Mouse (Mus musculus) stomach, postnatal 0 days (tissue): ENCODE measurements at regions not wholly inside any gene's neighbourhood (a gene's known extent, or its start where the extent isn't known, plus 50 kb on each side); places are given as distances from the start of the nearest gene placed in this dataset.
"Not testable (repeated sequence)": the region's sequence is repeated elsewhere in the genome, so short reads cannot be mapped to it uniquely, and the experiment has no call there.

ENCODE experiments used
- ATAC-seq: fragments of 200-750 bp; cut with Nextera tagmentation; 2 replicates; pipeline ENCODE4 v1.8.0; 2017; ENCODE audit not compliant: low FRiP score, low TSS enrichment
- DNase-seq: peaks from one replicate; pipeline ENCODE4 v3.0.0-alpha.2; 2016; ENCODE audit warnings: low spot score
- H3K27ac ChIP-seq: fragments of 300-500 bp; sonication (generic); replicated peaks from 2 replicates; pipeline ENCODE4 v1.5.1; 2014; ENCODE audit warnings: mild to moderate bottlenecking, control low read depth
- H3K27me3 ChIP-seq: fragments of 300-500 bp; sonication (generic); 2 replicates; pipeline ENCODE4 v1.6.1; 2014; ENCODE audit warnings: low read length; ENCODE audit not compliant: control insufficient read depth, insufficient read depth
- H3K36me3 ChIP-seq: fragments of 300-500 bp; sonication (generic); 2 replicates; pipeline ENCODE4 v1.6.1; 2014; ENCODE audit warnings: low read length, mixed read lengths; ENCODE audit not compliant: control insufficient read depth, insufficient read depth
- H3K4me1 ChIP-seq: fragments of 300-500 bp; sonication (generic); replicated peaks from 2 replicates; pipeline ENCODE4 v1.6.1; 2014; ENCODE audit warnings: antibody characterized with exemption; ENCODE audit not compliant: control insufficient read depth, insufficient read depth
- H3K4me2 ChIP-seq: fragments of 300-500 bp; sonication (generic); replicated peaks from 2 replicates; pipeline ENCODE4 v1.6.1; 2014; ENCODE audit warnings: low read depth, mild to moderate bottlenecking, control low read depth, moderate library complexity
- H3K4me3 ChIP-seq: fragments of 300-500 bp; sonication (generic); 2 replicates; pipeline ENCODE4 v1.5.1; 2014; ENCODE audit warnings: low read depth, low read length, control low read depth
- H3K9ac ChIP-seq: fragments of 300-500 bp; sonication (generic); 2 replicates; pipeline ENCODE4 v1.6.1; 2014; ENCODE audit warnings: mild to moderate bottlenecking, low read length, control low read depth, mixed read lengths
- H3K9me3 ChIP-seq: fragments of 300-500 bp; sonication (generic); 2 replicates; pipeline ENCODE4 v1.6.1; 2016; ENCODE audit warnings: low read length; ENCODE audit not compliant: control insufficient read depth
- CTCF ChIP-seq: IDR thresholded peaks from 2 replicates; pipeline ENCODE4 v1.5.1; 2016; ENCODE audit warnings: antibody characterized with exemption, low read depth, mild to moderate bottlenecking, moderate library complexity
- EP300 ChIP-seq: optimal IDR thresholded peaks from 2 replicates; pipeline ENCODE3; 2016; ENCODE audit warnings: antibody characterized with exemption
- WGBS: fragments of 180-500 bp; shearing (Covaris S2); extraction: QIAGEN DNeasy Blood & Tissue Kit; methylation state at CpG from one replicate; pipeline ENCODE4 v1.1.7; 2014; 5-methylcytosine and 5-hydroxymethylcytosine counted together

GRCm38 (mm10) chr3:31796621-31797020 is 105.7 kb upstream of the Kcnmb2 start:
- Histone ChIP-seq H3K9ac (no peak overlapping the region), H3K9me3 (no peaks in the 10 kb centered on the region), H3K36me3 (no peaks in the 10 kb centered on the region), H3K27me3 (no peaks in the 10 kb centered on the region), H3K4me2 (no peak overlapping the region), H3K4me3 (no peak overlapping the region), H3K4me1 (no peaks in the 10 kb centered on the region), H3K27ac (no peak overlapping the region)
- DNase-seq (no peak), ATAC-seq (no peak)
- TF ChIP-seq EP300 (no peak), CTCF (no peak)
- whole genome bisulfite sequencing: 78% methylated on average over 2 of the region's 2 CpGs

- Histone ChIP-seq H3K4me1 (no peaks in the 10 kb centered on the region), H3K36me3 (no peaks in the 10 kb centered on the region), H3K4me3 (no peak overlapping the region), H3K9ac (no peak overlapping the region), H3K27ac (no peak overlapping the region), H3K27me3 (no peaks in the 10 kb centered on the region), H3K4me2 (no peak overlapping the region), H3K9me3 (no peaks in the 10 kb centered on the region)
- TF ChIP-seq CTCF (no peak), EP300 (no peak)
- 92% methylated on average over 4 of the region's 4 CpGs for WGBS
- DNase-seq: no peak
- no peak for ATAC-seq
Observed at GRCm38 (mm10) chr3:31799192-31799591, 103.1 kb upstream of the Kcnmb2 start.

GRCm38 (mm10) chr3:31804038-31804437 is 98.3 kb upstream of the Kcnmb2 start:
- H3K27me3 ChIP-seq: no peaks in the 10 kb centered on the region
- WGBS: 35% methylated on average over 5 of the region's 5 CpGs
- DNase-seq (no peak), ATAC-seq (no peak)
- TF ChIP-seq EP300 (no peak), CTCF (no peak)
- no peak overlapping the region for H3K9ac ChIP-seq
- H3K36me3 ChIP-seq: no peaks in the 10 kb centered on the region
- H3K9me3 ChIP-seq: no peaks in the 10 kb centered on the region
- H3K4me1 ChIP-seq: no peaks in the 10 kb centered on the region
- H3K27ac ChIP-seq: no peak overlapping the region
- no peak overlapping the region for H3K4me3 ChIP-seq
- H3K4me2 ChIP-seq: no peak overlapping the region

- no peak overlapping the region for H3K4me3 ChIP-seq
- no peak for TF ChIP-seq CTCF
- TF ChIP-seq EP300: no peak
- no peak overlapping the region for H3K27ac ChIP-seq
- no peaks in the 10 kb centered on the region for H3K36me3 ChIP-seq
- WGBS: 46% methylated on average over 2 of the region's 2 CpGs
- no peaks in the 10 kb centered on the region for H3K27me3 ChIP-seq
- no peak for DNase-seq
- H3K9ac ChIP-seq: no peak overlapping the region
- no peaks in the 10 kb centered on the region for H3K4me1 ChIP-seq
- H3K4me2 ChIP-seq: no peak overlapping the region
- no peaks in the 10 kb centered on the region for H3K9me3 ChIP-seq
- ATAC-seq: no peak
Observed at GRCm38 (mm10) chr3:31807741-31808140, 94.6 kb upstream of the Kcnmb2 start.

- WGBS: 95% methylated on average over 13 of the region's 13 CpGs
- H3K27me3 ChIP-seq, H3K4me1 ChIP-seq, H3K9ac ChIP-seq, H3K36me3 ChIP-seq, H3K4me2 ChIP-seq, H3K4me3 ChIP-seq, H3K9me3 ChIP-seq, H3K27ac ChIP-seq, DNase-seq, ATAC-seq: not testable (repeated sequence)
Observed at GRCm38 (mm10) chr3:31809131-31809530, 93.2 kb upstream of the Kcnmb2 start.

- DNase-seq (no peak), ATAC-seq (no peak)
- H3K4me3 ChIP-seq: no peak overlapping the region
- no peaks in the 10 kb centered on the region for H3K36me3 ChIP-seq
- H3K4me1 ChIP-seq: no peaks in the 10 kb centered on the region
- no peaks in the 10 kb centered on the region for H3K27me3 ChIP-seq
- no peak overlapping the region for H3K4me2 ChIP-seq
- TF ChIP-seq CTCF (no peak), EP300 (no peak)
- H3K9me3 ChIP-seq: no peaks in the 10 kb centered on the region
- 60% methylated on average over 4 of the region's 4 CpGs for WGBS
- H3K27ac ChIP-seq: no peak overlapping the region
- H3K9ac ChIP-seq: no peak overlapping the region
Observed at GRCm38 (mm10) chr3:31811232-31811631, 91.1 kb upstream of the Kcnmb2 start.

- H3K36me3 ChIP-seq: no peaks in the 10 kb centered on the region
- no peak overlapping the region for H3K4me2 ChIP-seq
- H3K9me3 ChIP-seq: no peaks in the 10 kb centered on the region
- H3K27ac ChIP-seq: no peak overlapping the region
- H3K4me3 ChIP-seq: no peak overlapping the region
- no peaks in the 10 kb centered on the region for H3K27me3 ChIP-seq
- ATAC-seq: no peak
- H3K4me1 ChIP-seq: no peaks in the 10 kb centered on the region
- WGBS: 68% methylated on average over 1 of the region's 1 CpGs
- no peak for DNase-seq
- H3K9ac ChIP-seq: no peak overlapping the region
- no peak for TF ChIP-seq CTCF
Observed at GRCm38 (mm10) chr3:31831913-31832312, 70.4 kb upstream of the Kcnmb2 start.
